Mouse (Mus musculus): ENCODE data around the gene Atrnl1.

The Atrnl1 gene

DNA sequence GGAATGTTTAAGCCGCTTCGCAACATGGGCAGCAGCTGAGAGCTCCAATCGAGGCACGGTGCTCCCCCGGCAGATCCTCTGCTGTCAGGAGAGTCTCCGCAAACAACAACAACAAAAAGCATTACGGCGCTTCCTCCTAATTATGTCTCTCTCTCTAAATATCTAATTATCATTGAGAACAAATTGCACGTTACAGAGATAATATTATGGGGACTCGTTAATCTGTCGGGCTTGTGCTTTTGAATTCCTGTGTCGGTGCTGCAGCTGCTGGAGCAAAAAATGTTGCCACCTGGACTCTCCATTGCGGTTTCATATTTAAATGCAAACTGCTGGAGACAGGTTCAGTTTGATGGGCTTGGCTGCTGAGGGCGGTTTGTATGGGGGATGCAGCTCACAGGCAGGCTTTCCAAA, 466.1 kb downstream of the Atrnl1 start:
- no peak for DNase-seq (ENCODE audit: low spot score)

DNA sequence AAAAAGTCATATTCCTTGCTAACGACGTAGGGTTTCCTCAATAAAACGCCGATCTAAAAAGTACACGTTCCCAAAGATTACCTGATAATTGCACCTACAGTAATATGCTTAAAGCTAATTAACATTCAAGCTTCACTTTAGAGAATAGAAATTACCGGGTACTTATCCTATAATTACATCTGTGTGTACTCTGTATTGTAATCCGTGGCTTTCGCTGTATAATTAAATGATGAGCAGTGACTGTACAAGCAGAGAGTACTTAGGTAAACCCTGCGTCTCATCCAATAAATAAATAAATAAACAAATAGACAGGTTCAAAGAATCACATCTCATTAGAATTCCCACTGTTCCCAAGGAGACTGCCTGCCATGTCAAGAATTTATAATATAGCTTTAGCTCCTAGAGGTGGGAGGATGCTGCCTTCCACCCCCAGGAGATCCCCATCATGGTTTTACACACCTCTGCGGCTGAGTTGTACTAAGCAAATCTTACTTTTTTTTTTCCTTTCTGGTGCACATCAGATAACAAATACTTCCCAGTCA, 466.8 kb downstream of the Atrnl1 start:
- DNase-seq (ENCODE audit: low spot score) = no peak

DNA sequence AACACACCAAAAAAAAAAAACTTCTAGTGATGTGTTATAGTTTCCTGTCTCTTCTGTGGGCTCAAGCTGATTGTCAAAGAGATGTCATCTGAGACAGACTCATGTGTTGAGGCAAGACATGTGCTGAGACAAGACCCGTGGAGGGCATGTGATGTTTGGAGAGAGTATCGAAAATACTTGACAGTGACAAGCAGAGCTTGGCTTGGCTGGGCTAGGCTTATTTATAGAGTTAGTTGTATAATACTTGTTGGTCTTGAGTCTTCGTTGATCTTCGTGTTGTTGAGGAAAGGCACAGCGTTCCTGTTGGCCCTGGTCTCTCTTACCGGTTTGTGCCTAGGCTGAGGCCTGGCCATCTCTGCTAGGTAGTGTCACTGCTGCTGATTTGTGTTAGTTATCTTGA, 469.3 kb downstream of the Atrnl1 start:
- no peak for DNase-seq (ENCODE audit: low spot score)

DNA sequence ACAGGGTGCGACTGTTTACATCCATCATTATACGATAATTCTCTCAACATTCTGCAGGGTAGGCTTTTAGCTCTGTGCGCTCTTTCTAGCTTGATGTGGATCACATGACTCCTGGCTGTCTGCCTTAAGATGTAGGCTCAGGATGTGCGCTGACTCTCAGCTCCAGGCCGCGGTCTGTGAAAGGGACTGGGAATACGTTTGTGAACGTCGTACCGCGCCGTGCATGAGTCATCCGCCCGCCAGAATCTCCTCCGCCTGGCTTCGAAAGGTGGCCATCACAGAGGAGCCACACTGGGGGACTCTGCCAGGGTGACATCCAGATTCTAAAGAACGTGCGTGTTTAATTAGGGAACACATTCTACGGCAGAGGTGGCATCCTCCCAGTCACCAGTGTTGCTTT, 471.9 kb downstream of the Atrnl1 start:
- DNase-seq (ENCODE audit: low spot score) = no peak

- no peak for DNase-seq (ENCODE audit: low spot score)
Observed at GRCm38 (mm10) chr19:58084826-58085225, 474.0 kb downstream of the Atrnl1 start.

DNA sequence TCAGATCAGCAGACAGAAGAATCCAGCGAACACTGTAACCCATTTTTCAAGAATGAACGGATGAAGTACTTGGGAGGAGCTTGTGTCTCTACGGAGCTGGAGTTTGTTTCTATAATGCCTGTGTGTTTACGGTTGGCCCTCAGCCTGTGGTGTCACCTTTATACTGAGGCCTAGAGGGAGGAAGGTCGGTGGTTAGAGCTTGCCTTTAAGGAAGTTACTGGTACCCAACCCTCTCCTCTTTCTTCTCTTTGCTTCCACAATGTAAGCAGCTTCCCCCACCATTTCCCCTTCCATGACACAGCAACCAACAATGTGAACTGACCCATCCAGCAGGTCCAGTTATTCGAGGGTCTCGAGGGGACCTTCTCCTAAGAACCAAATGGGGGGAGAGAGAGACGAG, 475.9 kb downstream of the Atrnl1 start:
- DNase-seq (ENCODE audit: low spot score) = no peak

DNA sequence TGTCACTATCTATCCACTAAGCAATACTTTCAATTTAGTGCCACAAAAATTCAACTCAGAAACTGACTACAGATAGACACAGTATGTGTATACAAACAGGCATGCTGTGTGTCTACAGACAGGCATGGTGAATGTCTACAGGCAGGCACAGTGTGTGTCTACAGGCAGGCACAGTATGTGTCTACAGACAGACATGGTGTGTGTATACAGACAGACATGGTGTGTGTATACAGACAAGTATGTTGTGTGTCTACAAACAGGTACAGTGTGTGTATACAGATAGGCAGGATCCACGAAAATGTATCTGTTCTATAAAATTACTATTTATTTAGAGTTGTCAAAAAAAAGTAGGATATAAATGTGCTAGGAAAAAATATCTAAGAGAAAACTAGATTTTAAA, 477.1 kb downstream of the Atrnl1 start:
- DNase-seq (ENCODE audit: low spot score) = no peak

- DNase-seq (ENCODE audit: low spot score) = peak; percentile 48
Observed at GRCm38 (mm10) chr19:58088433-58088832, 477.6 kb downstream of the Atrnl1 start.

DNA sequence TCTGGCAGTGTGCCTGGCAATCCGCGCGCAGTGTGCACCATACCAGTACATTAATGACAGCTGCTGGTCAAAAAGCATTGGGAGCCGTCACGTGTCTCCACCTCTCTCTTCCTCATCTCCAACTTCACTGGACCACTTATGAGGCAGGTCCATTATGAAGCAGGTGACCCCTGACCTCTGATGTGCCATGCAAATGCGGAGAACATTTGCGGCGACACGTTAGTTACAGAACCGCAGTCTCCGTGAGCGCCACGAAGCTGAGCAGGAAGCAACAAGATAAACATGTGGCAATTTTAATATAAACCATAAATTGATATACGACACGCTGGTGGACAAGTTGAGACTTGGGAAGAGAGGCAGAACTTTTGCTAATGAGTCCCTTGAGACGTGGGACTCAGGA, 481.1 kb downstream of the Atrnl1 start:
- DNase-seq (ENCODE audit: low spot score) = no peak

DNA sequence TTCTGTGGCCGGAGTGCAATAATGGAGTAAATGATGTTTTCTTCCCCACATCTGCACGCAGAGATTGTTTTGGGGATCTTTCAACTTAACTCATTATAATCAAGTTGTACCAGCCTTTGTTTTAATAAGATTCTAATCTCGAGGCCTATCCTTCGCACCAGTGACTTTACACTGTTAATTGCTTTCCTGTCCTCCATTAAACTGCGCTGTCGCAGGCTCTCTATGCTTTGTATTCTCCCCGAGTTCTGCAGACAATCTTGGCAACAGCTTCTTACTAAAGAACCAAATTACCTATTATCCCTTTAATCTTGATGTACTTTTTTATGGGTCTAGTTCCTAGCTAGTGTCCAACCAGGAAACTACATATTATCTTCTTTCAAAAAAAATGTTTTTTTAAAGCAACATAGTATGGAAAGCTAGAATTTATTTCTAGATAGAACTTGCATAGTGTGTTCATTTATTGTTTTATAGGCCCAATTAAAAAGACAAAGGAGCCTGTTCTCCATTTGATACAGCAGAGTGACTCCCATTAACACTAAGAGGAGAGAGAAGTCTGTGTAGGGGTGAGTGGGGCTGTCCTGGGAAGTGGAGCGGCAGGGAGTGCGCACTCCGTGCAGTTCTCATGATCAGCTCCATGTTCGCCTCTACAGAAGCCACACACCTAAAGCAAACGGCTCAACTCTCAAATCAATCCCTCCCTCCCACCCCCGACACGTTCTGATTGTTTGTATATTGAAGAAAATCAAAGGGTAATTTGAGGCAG, 484.1 kb downstream of the Atrnl1 start:
- DNase-seq (ENCODE audit: low spot score) = no peak

GRCm38 (mm10) chr19:58095776-58096175, 484.9 kb downstream of the Atrnl1 start:
- no peak for DNase-seq (ENCODE audit: low spot score)

DNA sequence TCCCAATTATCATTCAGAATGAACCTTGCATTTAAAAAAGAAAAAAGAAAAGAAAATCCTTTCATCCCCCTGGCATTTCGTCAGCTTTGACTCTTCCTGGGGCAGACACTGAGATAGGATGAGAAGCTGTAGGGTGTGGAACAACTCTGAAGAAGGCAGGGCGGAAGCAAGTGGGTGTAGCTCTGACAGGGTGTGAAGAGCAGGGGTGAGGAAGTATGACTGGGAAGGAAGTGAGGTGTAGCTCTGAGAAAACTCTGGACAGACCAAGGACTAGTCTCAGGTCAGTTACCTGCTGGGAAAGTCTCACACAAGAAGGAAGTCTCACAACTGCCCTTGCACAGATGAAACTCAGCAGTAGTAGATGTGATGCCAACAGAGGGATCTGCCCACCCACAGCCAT, 486.4 kb downstream of the Atrnl1 start:
- DNase-seq (ENCODE audit: low spot score) = no peak

DNA sequence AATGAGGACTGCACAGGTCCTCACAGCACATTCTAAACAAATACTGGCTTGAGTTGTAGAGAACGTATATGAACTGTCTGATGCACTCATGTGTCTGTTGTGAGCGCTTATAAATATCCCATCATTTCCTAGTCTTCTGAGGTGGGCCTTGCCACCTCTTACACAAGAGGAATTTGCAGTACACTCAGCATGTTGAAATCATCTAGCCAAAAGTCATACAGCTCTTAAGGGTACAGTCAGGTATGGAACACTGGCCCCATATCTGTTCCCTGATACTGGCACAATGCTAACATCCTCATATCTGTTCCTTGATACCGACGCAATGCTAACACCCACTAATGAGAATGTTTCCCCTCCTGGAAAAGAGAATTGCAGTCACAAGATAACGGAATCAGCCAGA, 488.7 kb downstream of the Atrnl1 start:
- no peak for DNase-seq (ENCODE audit: low spot score)

DNA sequence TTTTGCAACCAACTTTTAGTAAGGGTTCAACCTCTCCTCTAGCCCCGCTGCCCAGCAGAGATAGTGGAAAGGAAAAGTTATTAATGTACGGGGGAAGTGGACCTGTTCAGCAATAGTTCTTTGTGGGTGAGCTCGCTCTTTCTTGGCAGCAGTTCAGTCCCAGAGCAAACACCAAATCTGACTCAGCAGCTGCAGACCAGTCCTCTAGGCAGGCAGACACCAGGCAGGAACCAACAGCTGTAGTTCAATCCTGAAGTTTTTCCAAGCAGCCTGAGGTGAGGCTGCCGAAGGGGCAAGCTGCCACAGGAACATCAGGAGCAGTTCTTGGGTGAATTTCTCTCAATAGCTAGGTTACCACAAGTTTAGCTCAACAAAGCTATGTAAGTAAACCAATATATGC, 489.5 kb downstream of the Atrnl1 start:
- no peak for DNase-seq (ENCODE audit: low spot score)

GRCm38 (mm10) chr19:58104544-58104943, 493.7 kb downstream of the Atrnl1 start:
- no peak for DNase-seq (ENCODE audit: low spot score)

- peak; percentile 54 for DNase-seq (ENCODE audit: low spot score)
Observed at GRCm38 (mm10) chr19:58107632-58108031, 496.8 kb downstream of the Atrnl1 start.

DNA sequence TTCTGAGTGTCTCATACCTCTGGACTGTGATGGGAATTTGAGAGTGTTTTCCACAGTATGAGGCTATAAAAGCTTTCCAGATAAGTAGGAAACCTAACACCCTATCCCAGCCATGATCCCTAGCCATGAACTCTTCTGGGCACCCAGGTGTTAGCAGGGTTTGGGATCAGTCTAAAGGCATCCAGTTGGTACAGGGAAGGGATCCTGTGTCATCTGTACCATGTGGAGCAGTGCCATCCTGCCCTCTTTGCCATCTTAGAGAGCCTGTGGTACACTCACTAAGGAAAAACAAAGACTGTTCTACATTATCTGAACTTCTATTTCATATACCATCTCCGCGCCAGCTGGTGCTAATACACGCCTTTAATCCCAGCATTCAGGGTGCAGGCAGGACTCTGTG, 499.7 kb downstream of the Atrnl1 start:
- DNase-seq (ENCODE audit: low spot score) = no peak

DNA sequence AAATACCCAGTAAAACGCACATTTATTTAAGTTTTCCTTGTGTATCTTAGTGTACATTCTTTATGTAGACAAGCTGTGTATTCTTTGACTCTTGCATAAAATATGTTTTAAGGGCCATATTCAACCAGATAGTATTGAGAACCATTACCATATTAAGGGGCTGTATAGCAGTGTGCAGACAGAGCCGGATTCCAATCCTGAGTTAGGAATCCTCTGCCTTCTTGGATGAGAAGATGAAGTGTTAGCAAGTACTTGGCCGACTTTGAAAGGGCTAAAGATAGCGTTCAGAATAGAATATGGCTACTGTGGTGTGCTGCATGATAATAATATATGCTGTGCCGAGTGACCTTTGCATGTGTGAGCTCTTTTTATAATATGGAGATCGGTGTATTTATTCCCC, 500.5 kb downstream of the Atrnl1 start:
- DNase-seq (ENCODE audit: low spot score) = no peak

DNA sequence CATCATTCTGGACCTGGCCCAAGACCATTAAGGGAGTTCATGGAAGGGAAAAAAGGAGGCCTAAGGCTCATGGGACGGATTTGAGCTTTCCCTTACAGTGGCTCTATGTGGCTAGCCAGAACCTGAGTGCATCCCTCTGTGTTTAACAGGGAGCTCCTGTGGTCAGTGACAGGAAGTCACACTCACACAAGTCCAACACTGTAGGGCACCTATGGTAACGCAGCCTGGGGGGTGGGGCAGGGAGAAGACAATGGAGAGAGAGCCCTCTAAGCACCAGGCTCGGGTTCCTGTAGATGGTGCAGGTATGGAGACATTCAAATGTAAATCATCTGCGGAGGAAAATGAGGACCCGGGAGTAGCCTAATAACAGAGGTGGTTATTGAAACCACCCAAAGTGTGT, 501.3 kb downstream of the Atrnl1 start:
- DNase-seq (ENCODE audit: low spot score) = no peak

GRCm38 (mm10) chr19:58113092-58113731, 502.4 kb downstream of the Atrnl1 start:
- no peak for DNase-seq (ENCODE audit: low spot score)

DNA sequence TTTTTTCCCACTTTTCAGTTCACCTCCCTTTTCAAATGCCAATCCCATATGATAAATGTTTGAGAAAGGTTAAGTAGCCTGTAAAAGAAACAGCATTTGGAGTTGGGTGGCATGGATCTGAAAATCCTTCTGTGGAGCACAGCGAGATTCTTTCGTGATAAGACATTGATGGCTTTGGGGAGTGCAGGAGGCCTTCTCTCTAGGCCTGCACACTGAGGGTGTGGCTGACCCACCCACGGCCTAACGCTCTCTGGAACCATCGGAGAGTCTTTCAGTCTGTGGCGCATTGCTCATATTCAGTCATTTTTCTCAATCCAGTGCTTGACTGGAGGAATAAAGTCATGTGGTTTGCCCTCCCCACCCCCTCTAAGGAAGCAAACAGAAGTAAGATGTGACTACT, 506.8 kb downstream of the Atrnl1 start:
- no peak for DNase-seq (ENCODE audit: low spot score)

DNA sequence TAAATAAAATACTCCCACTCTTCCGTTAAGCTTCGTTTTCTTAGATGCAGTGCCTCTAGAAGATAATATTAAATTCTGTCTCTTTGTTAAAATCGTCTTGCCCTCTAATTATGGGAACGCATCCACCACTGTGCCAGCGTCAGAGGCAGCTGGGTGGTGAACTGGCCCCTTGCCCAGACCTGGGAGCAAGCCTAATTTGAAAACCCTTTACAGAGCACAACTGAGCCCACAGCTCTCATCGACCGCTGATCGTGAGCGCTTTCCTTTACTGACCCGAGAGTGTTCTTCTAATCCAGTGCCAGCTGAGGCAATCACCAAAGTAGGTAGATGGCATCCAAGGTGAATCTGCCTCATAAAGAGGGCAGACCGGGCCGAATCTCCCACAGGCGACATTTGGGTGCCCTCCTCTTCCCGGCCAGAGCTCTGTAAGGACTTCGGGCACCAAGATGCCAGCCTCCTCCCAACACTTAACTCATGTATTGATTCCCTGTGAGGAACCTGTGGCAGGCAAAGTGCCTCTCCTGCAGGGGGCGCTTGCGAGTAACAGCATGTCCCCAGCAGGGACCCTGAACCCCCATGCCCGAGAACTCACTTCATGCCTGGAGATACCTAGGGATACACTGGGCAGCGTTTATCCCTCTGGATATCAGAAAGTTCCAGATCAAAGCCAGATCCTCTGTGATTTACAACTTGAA, 507.5 kb downstream of the Atrnl1 start:
- no peak for DNase-seq (ENCODE audit: low spot score)

- no peak for DNase-seq (ENCODE audit: low spot score)
Observed at GRCm38 (mm10) chr19:58118864-58119263, 508.0 kb downstream of the Atrnl1 start.

Measured in embryo, embryonic 10.5 days (tissue).